Mouse (Mus musculus) cerebellum, adult 8-10 months (tissue): ENCODE measurements around the gene Fbxl7.

Experiments used
- DNase-seq: peaks from one replicate; pipeline ENCODE4 v3.0.0; 2022

Fbxl7 gene

GRCm38 (mm10) chr15:26895251-26895711 lies at the start of gene Fbxl7:
Fbxl7 (minus strand) TSS chr15:26895580.
- DNase-seq = peak; percentile 16

- no peak for DNase-seq
These were observed 26.6 kb upstream of the Fbxl7 start for GRCm38 (mm10) chr15:26922026-26922425.

- DNase-seq = no peak
These were observed 18.0 kb upstream of the Fbxl7 start for GRCm38 (mm10) chr15:26913427-26913826.

DNA sequence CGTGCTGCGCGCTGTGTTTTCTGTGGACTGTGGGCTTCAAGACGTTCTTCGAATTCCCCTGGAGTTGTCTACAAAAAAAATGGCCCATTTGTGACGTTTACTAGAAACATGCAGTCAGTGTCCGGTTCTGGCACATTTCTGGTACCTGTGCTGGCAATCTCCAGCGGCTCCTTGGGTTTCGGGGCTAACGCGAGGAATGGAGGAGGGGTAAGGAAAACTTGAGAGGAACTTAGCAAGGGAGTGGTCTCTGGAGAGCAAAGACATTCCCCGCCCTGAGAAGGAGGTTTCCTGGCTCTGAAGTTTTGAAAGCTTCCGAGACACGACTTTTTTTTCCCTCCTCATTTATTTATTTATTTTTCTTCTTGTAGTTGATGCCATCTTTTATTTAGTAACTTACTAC lies 381 bp upstream of the Fbxl7 start:
- DNase-seq = no peak

GRCm38 (mm10) chr15:26894801-26895229 lies 565 bp downstream of the Fbxl7 start:
- no peak for DNase-seq

DNA sequence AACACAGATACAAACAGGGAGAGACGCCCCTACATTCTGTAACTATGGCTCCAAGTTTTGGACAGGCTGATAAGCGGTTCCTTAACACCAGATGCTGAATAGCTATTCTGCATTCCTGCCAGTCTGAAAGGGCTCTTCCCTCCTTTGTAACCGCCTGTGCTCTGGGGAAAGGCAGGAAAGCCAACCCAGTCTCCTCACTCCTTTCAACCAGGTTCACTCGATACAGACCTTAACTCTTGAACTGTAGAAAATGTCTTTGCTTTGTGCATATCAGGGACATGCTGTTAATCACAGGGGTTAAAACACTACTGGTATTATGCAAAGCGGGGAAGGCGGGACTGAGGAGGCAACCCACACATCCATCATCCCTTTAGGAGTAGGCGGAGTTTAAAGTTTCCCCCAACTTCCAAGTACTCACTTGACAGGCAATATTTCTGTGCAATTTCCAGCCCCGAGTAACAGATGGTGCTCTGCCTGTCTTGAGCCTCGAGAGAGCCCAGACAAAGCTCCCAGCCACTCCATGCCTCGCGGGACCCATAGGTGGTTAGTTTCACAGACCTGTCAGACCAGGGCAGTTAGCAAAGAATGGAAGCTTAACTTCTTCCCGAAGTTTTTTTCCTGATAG lies 1.2 kb downstream of the Fbxl7 start:
- no peak for DNase-seq

- DNase-seq = no peak
These were observed 2.2 kb downstream of the Fbxl7 start for GRCm38 (mm10) chr15:26893136-26893535.

DNA sequence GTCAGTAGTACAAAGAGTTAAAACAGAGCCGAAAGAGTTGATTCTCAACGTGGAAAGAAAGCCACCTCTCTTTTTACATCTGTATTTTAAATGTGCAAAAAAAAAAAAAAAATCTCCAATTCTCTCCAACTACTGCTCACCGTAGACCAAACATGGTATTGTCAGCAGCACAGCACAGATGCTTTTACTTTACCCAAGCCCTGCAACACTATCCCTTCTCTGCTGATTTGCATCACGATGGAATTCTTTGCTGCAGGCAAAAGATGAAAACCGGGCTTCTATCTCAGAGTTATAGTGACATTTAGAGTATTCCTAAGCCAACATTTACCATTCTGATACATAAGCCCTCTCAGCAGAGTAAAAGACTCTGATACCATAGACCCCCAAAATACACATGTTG lies 5.4 kb downstream of the Fbxl7 start:
- DNase-seq = no peak

DNA sequence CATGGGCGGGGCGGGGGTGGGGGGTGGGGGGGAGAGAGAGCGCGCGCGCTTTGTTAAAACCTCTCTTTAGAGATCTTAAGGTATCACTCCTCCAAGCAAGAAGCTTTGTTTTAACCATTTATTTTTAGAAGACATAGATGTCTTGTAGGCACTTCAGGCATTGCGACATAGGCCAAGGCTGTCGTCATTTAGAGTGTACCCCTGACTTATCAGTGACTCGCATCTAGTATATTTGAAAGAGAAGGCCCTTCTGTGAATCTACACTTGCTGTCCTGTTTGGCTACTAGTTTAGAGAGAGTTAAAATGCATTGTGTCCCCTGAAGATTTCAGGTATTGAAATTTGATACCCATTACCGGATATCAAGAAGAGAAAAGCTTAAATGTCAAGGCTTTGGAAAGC lies 7.2 kb downstream of the Fbxl7 start:
- DNase-seq = no peak

- no peak for DNase-seq
These were observed 9.4 kb downstream of the Fbxl7 start for GRCm38 (mm10) chr15:26885979-26886378.

DNA sequence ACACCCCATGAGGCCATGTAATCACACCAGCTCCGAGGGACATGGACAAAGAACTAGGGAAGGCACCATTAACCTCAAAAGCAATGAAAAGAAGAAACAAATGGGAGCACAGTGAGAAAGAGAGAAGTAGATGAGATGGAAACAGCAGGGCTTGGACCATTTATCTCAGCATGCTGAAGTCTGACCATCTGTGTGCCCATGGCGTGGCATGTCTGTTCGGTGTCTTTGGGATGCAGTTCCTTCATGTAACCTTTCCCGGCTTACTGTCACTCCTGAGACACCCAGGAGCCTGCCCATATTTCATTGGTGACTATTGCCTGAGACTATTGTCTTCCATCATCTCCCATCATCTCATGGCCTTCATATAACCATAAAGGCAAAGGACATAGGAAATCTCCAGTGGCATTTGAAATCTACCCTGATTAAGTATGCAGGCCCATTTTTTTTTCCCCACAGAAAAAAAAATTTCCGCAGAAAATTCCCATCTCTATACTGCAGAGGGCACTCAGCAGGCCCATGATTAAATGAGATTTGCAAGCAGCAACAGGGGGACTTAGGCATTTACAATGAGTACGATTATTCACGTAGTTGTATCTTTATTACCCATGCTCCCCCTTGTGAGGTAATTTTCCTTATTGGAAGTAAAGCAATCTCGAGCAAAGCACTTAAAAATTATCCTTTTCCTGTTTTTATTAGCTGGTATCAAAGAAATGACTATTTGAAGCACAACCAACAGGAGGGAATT lies 15.0 kb downstream of the Fbxl7 start:
- DNase-seq = no peak

DNA sequence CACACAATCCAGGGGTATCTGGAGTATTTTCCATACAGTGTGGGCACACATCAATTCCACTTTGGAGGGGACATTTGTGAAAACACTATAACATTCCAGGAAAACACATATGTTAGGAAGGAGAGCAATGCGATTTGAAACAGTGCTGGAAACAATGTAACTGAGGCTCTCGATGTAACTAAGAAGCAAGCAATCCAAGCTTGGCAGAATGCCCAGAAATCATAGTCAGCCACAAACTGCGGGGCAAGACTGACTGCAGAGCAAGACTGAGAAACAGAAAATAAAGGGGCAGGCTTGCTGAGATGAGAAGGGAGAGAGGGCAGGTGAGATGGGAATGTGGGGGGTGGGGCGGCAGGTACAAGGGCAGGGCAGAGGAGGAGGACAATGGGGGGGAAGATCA lies 19.7 kb downstream of the Fbxl7 start:
- DNase-seq = peak; percentile 21

- DNase-seq = no peak
These were observed 23.1 kb downstream of the Fbxl7 start for GRCm38 (mm10) chr15:26872234-26872633.

- DNase-seq = no peak
These were observed 26.2 kb downstream of the Fbxl7 start for GRCm38 (mm10) chr15:26869197-26869596.

GRCm38 (mm10) chr15:26867521-26867920 lies 27.9 kb downstream of the Fbxl7 start:
- no peak for DNase-seq

GRCm38 (mm10) chr15:26862173-26862572 lies 33.2 kb downstream of the Fbxl7 start:
- DNase-seq = no peak

DNA sequence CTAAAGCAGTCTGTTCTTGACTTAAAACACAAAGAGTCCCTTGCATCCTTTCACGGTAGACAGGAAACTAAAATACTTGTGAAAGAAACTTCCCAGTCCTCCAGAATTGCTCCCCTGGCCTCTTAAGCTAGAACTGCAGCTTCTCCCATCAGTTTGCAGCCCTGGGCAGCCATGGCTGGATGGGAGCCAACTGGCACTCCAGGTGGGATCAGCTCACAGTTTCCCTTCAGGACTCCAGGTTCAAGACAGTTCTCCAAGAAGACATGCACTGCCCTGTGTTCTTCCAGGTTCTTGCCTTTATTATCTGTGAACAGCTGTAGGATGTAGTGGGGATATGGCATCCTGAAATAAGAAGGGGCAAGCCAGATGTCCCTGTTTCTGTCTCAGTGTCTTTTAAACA lies 45.8 kb downstream of the Fbxl7 start:
- DNase-seq = no peak

GRCm38 (mm10) chr15:26842216-26842615 lies 53.2 kb downstream of the Fbxl7 start:
- no peak for DNase-seq

DNA sequence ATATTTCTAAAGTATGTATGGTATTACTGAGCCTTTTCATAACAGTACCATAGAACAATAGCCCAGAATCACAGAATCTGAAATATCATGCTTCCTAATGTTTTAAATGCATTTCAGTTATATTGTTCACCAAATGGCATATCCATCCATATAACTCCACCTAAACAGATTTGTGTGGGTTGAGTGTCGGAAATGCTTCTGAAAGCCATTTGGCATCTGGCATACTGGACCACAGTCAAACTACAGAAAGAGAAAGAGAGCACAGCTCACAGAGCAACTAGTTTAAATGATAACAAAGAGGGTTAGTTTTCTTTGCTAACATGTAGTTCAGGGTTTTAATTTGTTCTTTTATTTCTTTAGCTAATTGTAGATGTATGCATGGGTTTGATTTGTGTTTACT lies 57.0 kb downstream of the Fbxl7 start:
- DNase-seq = no peak

DNA sequence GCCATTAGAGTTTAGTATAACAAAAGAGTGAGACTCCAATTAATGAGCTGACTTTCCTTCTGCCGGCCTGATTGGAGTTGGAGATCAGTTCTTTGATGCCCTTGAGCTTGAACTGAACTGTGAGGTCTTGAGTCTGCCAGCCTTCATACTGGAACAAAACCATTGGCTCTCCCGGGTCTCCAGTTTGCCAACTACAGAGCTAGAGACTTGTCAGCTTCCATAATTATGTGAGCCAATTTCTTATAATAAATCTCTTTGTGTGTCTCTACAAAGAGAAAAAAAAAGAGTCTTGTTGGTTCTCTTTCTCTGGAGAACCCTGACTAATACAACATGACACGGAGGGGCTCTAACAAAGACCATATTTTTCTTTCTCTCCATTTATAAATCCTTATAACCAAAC lies 58.2 kb downstream of the Fbxl7 start:
- no peak for DNase-seq

GRCm38 (mm10) chr15:26834415-26834814 lies 61.0 kb downstream of the Fbxl7 start:
- no peak for DNase-seq

DNA sequence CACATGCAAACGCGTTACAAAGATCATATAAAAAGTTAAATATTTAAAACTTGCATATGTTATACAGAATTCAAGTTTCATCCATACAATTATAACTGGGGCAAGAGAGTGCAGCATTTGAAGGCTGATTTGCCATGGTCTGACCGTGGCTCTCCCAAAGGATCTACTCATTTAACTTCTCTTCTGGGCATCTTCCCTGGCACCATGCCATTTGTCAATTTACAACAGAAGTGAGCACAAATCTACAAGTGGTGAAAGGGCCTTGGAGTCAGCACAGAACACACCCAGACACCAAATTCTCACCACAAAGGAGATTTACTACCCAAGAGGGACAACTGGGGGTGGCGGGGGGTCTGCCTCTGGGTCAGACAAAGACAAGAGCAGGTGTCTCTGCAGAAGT lies 64.2 kb downstream of the Fbxl7 start:
- no peak for DNase-seq

- no peak for DNase-seq
These were observed 78.4 kb downstream of the Fbxl7 start for GRCm38 (mm10) chr15:26816931-26817330.

DNA sequence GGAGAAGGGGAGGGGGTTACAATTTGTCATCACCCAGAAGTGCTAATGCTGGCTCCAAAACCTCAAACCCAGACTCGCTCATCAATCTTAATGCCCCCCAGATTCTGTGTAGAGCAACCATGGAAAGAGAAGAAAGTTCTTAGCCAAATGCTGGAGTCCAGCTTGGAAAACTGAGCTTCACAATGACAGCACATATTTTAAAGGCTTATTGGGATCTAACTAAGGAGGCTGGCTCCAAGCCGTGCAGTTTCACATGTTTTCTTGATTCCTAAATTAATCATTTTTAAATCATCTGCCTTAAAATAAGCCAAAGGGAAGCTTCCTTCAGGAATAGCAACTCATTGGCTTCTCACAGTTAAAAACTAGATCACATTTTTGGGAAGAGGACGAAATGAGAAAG lies 82.5 kb downstream of the Fbxl7 start:
- DNase-seq = no peak

DNA sequence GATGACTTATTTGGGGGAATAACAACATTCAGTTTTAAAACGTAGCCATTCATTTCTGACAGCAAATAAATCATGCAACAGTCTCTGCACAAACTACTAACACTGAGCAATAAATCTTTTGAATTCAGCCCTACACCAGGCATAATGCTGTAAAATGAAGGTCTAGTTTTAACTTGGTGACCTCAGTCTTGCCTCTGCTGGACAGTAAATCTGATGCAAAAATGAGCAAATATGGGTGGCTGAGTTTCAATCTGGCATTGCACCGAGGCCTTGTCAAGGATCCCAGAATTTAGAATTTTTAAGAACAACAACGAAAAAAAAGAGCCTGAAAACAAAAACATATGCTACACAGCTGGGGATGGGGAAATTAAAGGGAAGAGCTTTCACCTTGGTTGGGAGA lies 85.8 kb downstream of the Fbxl7 start:
- no peak for DNase-seq
